Mouse (Mus musculus): ENCODE data around the gene Rpf2.

GRCm38 (mm10) chr10:40260305-40260704 is 13.5 kb upstream of the Rpf2 start:
- no peak for TF ChIP-seq CTCF (conservative IDR thresholded peaks at IDR 0.05 in 1 of 2, IDR thresholded peaks at IDR 0.05 in 1 of 2; ENCODE audit: low read depth in 2 of 2, low read length in 2 of 2)
- no peak for TF ChIP-seq ZC3H11A (IDR thresholded peaks at IDR 0.05; ENCODE audit: low read depth, low read length)
- TF ChIP-seq MAFK (IDR thresholded peaks at IDR 0.05; ENCODE audit: insufficient replicate concordance, low read length), result no peak
- TF ChIP-seq ZMIZ1 (IDR thresholded peaks at IDR 0.05; ENCODE audit: low read depth, low read length), result no peak
- TF ChIP-seq HCFC1 (IDR thresholded peaks at IDR 0.05; ENCODE audit: low read depth, low read length), result no peak
- TF ChIP-seq POLR2A (IDR thresholded peaks at IDR 0.05; ENCODE audit: low read depth, low read length), result no peak
- TF ChIP-seq USF1 (IDR thresholded peaks at IDR 0.05; ENCODE audit: low read depth, low read length), result no peak
- no peak for TF ChIP-seq POLR2AphosphoS2 (IDR thresholded peaks at IDR 0.05; ENCODE audit: low read depth, low read length)
- TF ChIP-seq PAX5 (IDR thresholded peaks at IDR 0.05; ENCODE audit: low read length), result no peak
- TF ChIP-seq SIN3A (IDR thresholded peaks at IDR 0.05; ENCODE audit: low read length), result no peak
- TF ChIP-seq CHD1 (IDR thresholded peaks at IDR 0.05; ENCODE audit: low read depth, low read length), result no peak
